ENCODE assay signal across 20 mouse cellular contexts in genomic region chr10:5045671-5046070, GRCm38 (mm10). TPM values are rescaled to one million over a fixed set of nuclear protein-coding genes. Genes with fewer than 3 reads are reported as not detected.
DNase-seq lines count a peak whose midpoint lies in the region; ATAC-seq and TF ChIP-seq lines count a peak whose summit lies in the region.
"Had no signal": no experiment of that assay in that cellular context is flagged by ENCODE, and none has a peak within 500 bp of the region (broad histone marks: within the 10 kb centered on the region; RNA-seq: fewer than 3 reads in every experiment).

No protein-coding gene starts in this region.

- no peak for TF ChIP-seq CTCF in liver, postnatal 0 days (IDR thresholded peaks at IDR 0.05; ENCODE audit: low read depth)
- no peak for TF ChIP-seq CTCF in intestine, postnatal 0 days (IDR thresholded peaks at IDR 0.05; ENCODE audit: low read depth)

- no peak overlapping the region for H3K4me3 ChIP-seq in liver, postnatal 0 days (ENCODE audit: low read depth, low read length)
- no peak overlapping the region for H3K4me3 ChIP-seq in liver, embryonic 12.5 days
- H3K4me3 ChIP-seq in intestine, postnatal 0 days (ENCODE audit: low read depth, low read length) = no peak overlapping the region
- H3K4me3 ChIP-seq: embryonic facial prominence, embryonic 12.5 days; forebrain, embryonic 15.5 days; heart, embryonic 13.5 days; hindbrain, embryonic 15.5 days had no signal

- peaks cover 61% of the 10 kb centered on the region for H3K36me3 ChIP-seq in liver, postnatal 0 days (replicated peaks; ENCODE audit: insufficient read depth, low read length)
- H3K36me3 ChIP-seq in liver, embryonic 12.5 days = peaks cover 47% of the 10 kb centered on the region
- peaks cover 12% of the 10 kb centered on the region; the same call in 1 of the 2 replicates for H3K36me3 ChIP-seq in splenic B cell, adult 2 months (ENCODE audit: control insufficient read depth, insufficient read depth, low read length, poor library complexity, severe bottlenecking)
- H3K36me3 ChIP-seq in intestine, postnatal 0 days (ENCODE audit: control insufficient read depth, insufficient read depth) = peaks cover 47% of the 10 kb centered on the region
- H3K36me3 ChIP-seq: forebrain, embryonic 15.5 days had no signal

- H3K9me3 ChIP-seq in liver, postnatal 0 days (ENCODE audit: low read length) = no peaks in the 10 kb centered on the region
- no peaks in the 10 kb centered on the region for H3K9me3 ChIP-seq in liver, embryonic 12.5 days (replicated peaks)
- H3K9me3 ChIP-seq in intestine, postnatal 0 days (ENCODE audit: control insufficient read depth) = no peaks in the 10 kb centered on the region
- H3K9me3 ChIP-seq: embryonic facial prominence, embryonic 12.5 days; forebrain, embryonic 15.5 days; heart, embryonic 13.5 days; hindbrain, embryonic 15.5 days had no signal

- peak; percentile 18 for DNase-seq in liver, postnatal 0 days
- DNase-seq in B cell, adult 2 months = peak; percentile 2 to 6
- peak; percentile 10 for DNase-seq in R1 (ENCODE audit: low read depth, low spot score)
- DNase-seq in splenic B cell, adult 2 months (ENCODE audit: low read depth, low spot score) = peak; percentile 4
- DNase-seq in urinary bladder, postnatal 4 days (ENCODE audit: low spot score in 2 of 2) = no peak
- DNase-seq: adrenal gland, adult 2 months; adrenal gland, postnatal 25 days; cerebellum, adult 8-10 months; cerebellum, postnatal 14 days; gastrocnemius, postnatal 10 days; heart, postnatal 36 days had no signal

- no peaks in the 10 kb centered on the region for H3K4me1 ChIP-seq in liver, postnatal 0 days (ENCODE audit: insufficient read depth)
- no peaks in the 10 kb centered on the region for H3K4me1 ChIP-seq in liver, embryonic 12.5 days
- H3K4me1 ChIP-seq in intestine, postnatal 0 days (replicated peaks; ENCODE audit: control insufficient read depth, insufficient read depth, low read length) = no peaks in the 10 kb centered on the region
- H3K4me1 ChIP-seq: embryonic facial prominence, embryonic 12.5 days; forebrain, embryonic 15.5 days; heart, embryonic 13.5 days; hindbrain, embryonic 15.5 days had no signal

- WGBS in liver, postnatal 0 days (ENCODE audit: insufficient replicate concordance) = 83% methylated on average over 5 of the region's 5 CpGs
- 71% methylated on average over 5 of the region's 5 CpGs for WGBS in liver, embryonic 12.5 days (ENCODE audit: insufficient replicate concordance)
- 88% methylated on average over 5 of the region's 5 CpGs for WGBS in intestine, postnatal 0 days

- no peak overlapping the region for H3K9ac ChIP-seq in liver, postnatal 0 days (replicated peaks)
- no peak overlapping the region for H3K9ac ChIP-seq in liver, embryonic 12.5 days
- H3K9ac ChIP-seq in intestine, postnatal 0 days (ENCODE audit: low read depth, low read length) = no peak overlapping the region
- H3K9ac ChIP-seq: embryonic facial prominence, embryonic 12.5 days; forebrain, embryonic 15.5 days; heart, embryonic 13.5 days; hindbrain, embryonic 15.5 days had no signal

- ATAC-seq in liver, postnatal 0 days = no peak
- ATAC-seq in liver, embryonic 12.5 days = no peak
- ATAC-seq in intestine, postnatal 0 days = no peak
- ATAC-seq: CD4-positive, CD25-positive, alpha-beta regulatory T cell, adult 4 months; forebrain, embryonic 15.5 days; Patski had no signal

- H3K27me3 ChIP-seq in liver, postnatal 0 days (ENCODE audit: insufficient read depth, low read length) = no peaks in the 10 kb centered on the region
- no peaks in the 10 kb centered on the region for H3K27me3 ChIP-seq in liver, embryonic 12.5 days (replicated peaks)
- H3K27me3 ChIP-seq in splenic B cell, adult 2 months (ENCODE audit: control insufficient read depth, insufficient read depth, low read length, poor library complexity, severe bottlenecking) = no peaks in the 10 kb centered on the region
- H3K27me3 ChIP-seq in intestine, postnatal 0 days (replicated peaks; ENCODE audit: control insufficient read depth, insufficient read depth, low read length) = no peaks in the 10 kb centered on the region
- H3K27me3 ChIP-seq: embryonic facial prominence, embryonic 12.5 days; forebrain, embryonic 15.5 days; heart, embryonic 13.5 days; hindbrain, embryonic 15.5 days; Patski had no signal

- no peak overlapping the region for H3K27ac ChIP-seq in liver, postnatal 0 days (ENCODE audit: low read depth)
- no peak overlapping the region for H3K27ac ChIP-seq in liver, embryonic 12.5 days
- H3K27ac ChIP-seq in intestine, postnatal 0 days (ENCODE audit: low read depth, low read length) = no peak overlapping the region
- H3K27ac ChIP-seq: embryonic facial prominence, embryonic 12.5 days; forebrain, embryonic 15.5 days; heart, embryonic 13.5 days; hindbrain, embryonic 15.5 days had no signal

- H3K4me2 ChIP-seq in liver, postnatal 0 days (ENCODE audit: low read depth, low read length) = no peak overlapping the region
- H3K4me2 ChIP-seq in liver, embryonic 12.5 days = no peak overlapping the region
- no peak overlapping the region for H3K4me2 ChIP-seq in intestine, postnatal 0 days (replicated peaks; ENCODE audit: low read depth)
- H3K4me2 ChIP-seq: embryonic facial prominence, embryonic 12.5 days; forebrain, embryonic 15.5 days; heart, embryonic 13.5 days; hindbrain, embryonic 15.5 days had no signal

- TF ChIP-seq EP300 in liver, postnatal 0 days (IDR thresholded peaks at IDR 0.05; ENCODE audit: low read depth) = no peak

RNA-seq across cellular contexts. Expression of gene Gm10097, which starts 23.3 kb away (rescaled TPM):
- polyA plus RNA-seq in liver, postnatal 0 days (2015; fragmentation: Nextera tagmentation; extraction: Ambion mirVana) = 0.06 and 0.07 TPM in 2 replicates
- polyA plus RNA-seq in liver, embryonic 12.5 days (2016; fragmentation: Nextera tagmentation; extraction: Ambion mirVana) = 0.05 TPM in 1 of 2 replicates, not detected in the other
- polyA plus RNA-seq in intestine, postnatal 0 days (2015; fragmentation: Nextera tagmentation; extraction: Ambion mirVana) = 0.14 and 0.18 TPM in 2 replicates
- polyA plus RNA-seq: adrenal gland, adult 2 months; gonadal fat pad, adult 2 months; Patski had no signal

Comparison
In these comparisons a context has a peak if more than half of its experiments do, and no peak if none do; other contexts are left out.
1. DNase-seq: peak in liver, postnatal 0 days (single experiment), B cell, adult 2 months (2 of 2), R1 (single experiment) and splenic B cell, adult 2 months (single experiment); none in urinary bladder, postnatal 4 days (0 of 2).